Mouse (Mus musculus): ENCODE data around the gene Khsrp. TPM values are rescaled to one million over a fixed set of nuclear protein-coding genes. Genes with fewer than 3 reads are reported as not detected.

Gene Khsrp
- polyA plus RNA-seq, 1 experiment from 2014 or later, result 30.1 TPM

GRCm38 (mm10) chr17:56990966-56991365 lies 40.4 kb downstream of the Khsrp start:
- Histone ChIP-seq H3K4me3 (peak overlapping the region; percentile 82), H3K4me1 (peaks cover 6% of the 10 kb centered on the region), H3K27ac (peak overlapping the region; percentile 90; the same call in 1 of the 2 replicates), H3K9me3 (no peaks in the 10 kb centered on the region), H3K36me3 (peaks cover 49% of the 10 kb centered on the region), H3K27me3 (ENCODE audit: insufficient read depth, poor library complexity, severe bottlenecking) (no peaks in the 10 kb centered on the region)
- 65% methylated on average over 2 of the region's 2 CpGs for WGBS
- peak; percentile 75 for DNase-seq (ENCODE audit: low spot score)

GRCm38 (mm10) chr17:56990115-56990746 lies 41.1 kb downstream of the Khsrp start, which contains the start of gene Clpp:
Clpp (plus strand) TSS chr17:56990305.
- H3K4me1 ChIP-seq, result peaks cover 6% of the 10 kb centered on the region
- H3K9me3 ChIP-seq, result no peaks in the 10 kb centered on the region
- no peaks in the 10 kb centered on the region for H3K27me3 ChIP-seq (ENCODE audit: insufficient read depth, poor library complexity, severe bottlenecking)
- H3K4me3 ChIP-seq, result peak within 1 kb of the TSS; percentile 82
- WGBS, result under 1% methylated on average over 52 of the region's 52 CpGs
- H3K36me3 ChIP-seq, result peaks cover 41% of the 10 kb centered on the region
- DNase-seq (ENCODE audit: low spot score), result peak; percentile 98
- H3K27ac ChIP-seq, result peak within 1 kb of the TSS; percentile 90

GRCm38 (mm10) chr17:56989467-56990114 lies 41.7 kb downstream of the Khsrp start:
- peak; percentile 95 for DNase-seq (ENCODE audit: low spot score)
- Histone ChIP-seq H3K4me3 (peak overlapping the region; percentile 82), H3K4me1 (peaks cover 6% of the 10 kb centered on the region), H3K27ac (peak overlapping the region; percentile 90), H3K27me3 (ENCODE audit: insufficient read depth, poor library complexity, severe bottlenecking) (no peaks in the 10 kb centered on the region), H3K9me3 (no peaks in the 10 kb centered on the region), H3K36me3 (peaks cover 36% of the 10 kb centered on the region)
- 4% methylated on average over 25 of the region's 25 CpGs for WGBS

- Histone ChIP-seq H3K4me1 (peaks cover 6% of the 10 kb centered on the region), H3K9me3 (no peaks in the 10 kb centered on the region), H3K27ac (no peak overlapping the region; the same call in 1 of the 2 replicates), H3K4me3 (peak overlapping the region; percentile 82), H3K36me3 (peaks cover 30% of the 10 kb centered on the region), H3K27me3 (ENCODE audit: insufficient read depth, poor library complexity, severe bottlenecking) (no peaks in the 10 kb centered on the region)
- 72% methylated on average over 7 of the region's 7 CpGs for WGBS
- DNase-seq (ENCODE audit: low spot score), result peak; percentile 50
Measured at GRCm38 (mm10) chr17:56988921-56989430, 42.3 kb downstream of the Khsrp start.

GRCm38 (mm10) chr17:56988441-56988840 lies 42.9 kb downstream of the Khsrp start:
- WGBS, result 81% methylated on average over 7 of the region's 7 CpGs
- DNase-seq (ENCODE audit: low spot score), result peak; percentile 62
- no peaks in the 10 kb centered on the region for H3K9me3 ChIP-seq
- no peaks in the 10 kb centered on the region for H3K27me3 ChIP-seq (ENCODE audit: insufficient read depth, poor library complexity, severe bottlenecking)
- H3K36me3 ChIP-seq, result peaks cover 24% of the 10 kb centered on the region
- H3K4me3 ChIP-seq, result no peak overlapping the region
- H3K4me1 ChIP-seq, result peaks cover 6% of the 10 kb centered on the region
- H3K27ac ChIP-seq, result no peak overlapping the region

GRCm38 (mm10) chr17:56986105-56986805 lies 45.1 kb downstream of the Khsrp start:
- no peaks in the 10 kb centered on the region for H3K27me3 ChIP-seq (ENCODE audit: insufficient read depth, poor library complexity, severe bottlenecking)
- WGBS, result 84% methylated on average over 3 of the region's 3 CpGs
- no peaks in the 10 kb centered on the region for H3K9me3 ChIP-seq
- peaks cover 5% of the 10 kb centered on the region for H3K4me1 ChIP-seq
- 0 out of 2 replicates have a peak, but pooled peaks cover 3% of the 10 kb centered on the region for H3K36me3 ChIP-seq
- H3K4me3 ChIP-seq, result no peak overlapping the region
- no peak overlapping the region for H3K27ac ChIP-seq
- DNase-seq (ENCODE audit: low spot score), result peak; percentile 58

- no peak overlapping the region for H3K4me3 ChIP-seq
- WGBS, result 78% methylated on average over 3 of the region's 3 CpGs
- no peaks in the 10 kb centered on the region for H3K4me1 ChIP-seq
- peak; percentile 53 for DNase-seq (ENCODE audit: low spot score)
- no peaks in the 10 kb centered on the region for H3K9me3 ChIP-seq
- no peaks in the 10 kb centered on the region for H3K36me3 ChIP-seq
- no peak overlapping the region for H3K27ac ChIP-seq
- no peaks in the 10 kb centered on the region for H3K27me3 ChIP-seq (ENCODE audit: insufficient read depth, poor library complexity, severe bottlenecking)
Measured at GRCm38 (mm10) chr17:56985656-56986055, 45.7 kb downstream of the Khsrp start.

GRCm38 (mm10) chr17:56984886-56985285 lies 46.4 kb downstream of the Khsrp start:
- WGBS, result 78% methylated on average over 9 of the region's 9 CpGs
- H3K4me1 ChIP-seq, result no peaks in the 10 kb centered on the region
- DNase-seq (ENCODE audit: low spot score), result peak; percentile 60

GRCm38 (mm10) chr17:56982013-56982412 lies 49.3 kb downstream of the Khsrp start, which contains the start of gene Acer1:
Acer1 (minus strand) TSS chr17:56982126.
- WGBS, result 61% methylated on average over 5 of the region's 5 CpGs
- Histone ChIP-seq H3K4me3 (no peak within 1 kb of the TSS), H3K9me3 (no peaks in the 10 kb centered on the region), H3K27me3 (ENCODE audit: insufficient read depth, poor library complexity, severe bottlenecking) (no peaks in the 10 kb centered on the region), H3K4me1 (no peaks in the 10 kb centered on the region), H3K27ac (no peak within 1 kb of the TSS), H3K36me3 (no peaks in the 10 kb centered on the region)
- peak; percentile 64 for DNase-seq (ENCODE audit: low spot score)

More at GRCm38 (mm10) chr17:56984886-56985285, 46.4 kb downstream of the Khsrp start:
- H3K9me3 ChIP-seq, result no peaks in the 10 kb centered on the region
- H3K36me3 ChIP-seq, result no peaks in the 10 kb centered on the region
- H3K27me3 ChIP-seq (ENCODE audit: insufficient read depth, poor library complexity, severe bottlenecking), result no peaks in the 10 kb centered on the region
- H3K27ac ChIP-seq, result no peak overlapping the region
- H3K4me3 ChIP-seq, result no peak overlapping the region

GRCm38 (mm10) chr17:56981049-56981448 lies 50.3 kb downstream of the Khsrp start:
- Histone ChIP-seq H3K9me3 (no peaks in the 10 kb centered on the region), H3K4me3 (no peak overlapping the region)

GRCm38 (mm10) chr17:56979524-56979923 lies 51.8 kb downstream of the Khsrp start:
- 55% methylated on average over 5 of the region's 8 CpGs for WGBS
- DNase-seq (ENCODE audit: low spot score), result peak; percentile 24
- Histone ChIP-seq H3K4me1 (no peaks in the 10 kb centered on the region), H3K27ac (no peak overlapping the region), H3K9me3 (no peaks in the 10 kb centered on the region), H3K4me3 (no peak overlapping the region), H3K27me3 (ENCODE audit: insufficient read depth, poor library complexity, severe bottlenecking) (no peaks in the 10 kb centered on the region), H3K36me3 (no peaks in the 10 kb centered on the region)

More at GRCm38 (mm10) chr17:56981049-56981448, 50.3 kb downstream of the Khsrp start:
- DNase-seq (ENCODE audit: low spot score), result peak; percentile 39
- H3K36me3 ChIP-seq, result no peaks in the 10 kb centered on the region
- no peaks in the 10 kb centered on the region for H3K4me1 ChIP-seq
- WGBS, result 71% methylated on average over 7 of the region's 7 CpGs
- no peaks in the 10 kb centered on the region for H3K27me3 ChIP-seq (ENCODE audit: insufficient read depth, poor library complexity, severe bottlenecking)
- no peak overlapping the region for H3K27ac ChIP-seq

- H3K4me1 ChIP-seq, result no peaks in the 10 kb centered on the region
- H3K36me3 ChIP-seq, result no peaks in the 10 kb centered on the region
- 72% methylated on average over 8 of the region's 8 CpGs for WGBS
- peak; percentile 58 for DNase-seq (ENCODE audit: low spot score)
- H3K27me3 ChIP-seq (ENCODE audit: insufficient read depth, poor library complexity, severe bottlenecking), result no peaks in the 10 kb centered on the region
- H3K27ac ChIP-seq, result no peak overlapping the region
- no peak overlapping the region for H3K4me3 ChIP-seq
- H3K9me3 ChIP-seq, result no peaks in the 10 kb centered on the region
Measured at GRCm38 (mm10) chr17:56976531-56977390, 54.6 kb downstream of the Khsrp start.
